Mouse (Mus musculus) cerebellum, adult 2 months (tissue): ENCODE results near the gene Tnc.

Source experiments
- CTCF ChIP-seq: fragments of 200-500 bp; IDR thresholded peaks from 2 replicates; pipeline ENCODE4 v1.5.1; 2011; ENCODE audit warnings: low read depth, mild to moderate bottlenecking, control low read depth, low read length, moderate library complexity, borderline replicate concordance; ENCODE audit not compliant: insufficient read depth
- POLR2A ChIP-seq: fragments of 200-500 bp; IDR thresholded peaks from 2 replicates; pipeline ENCODE4 v1.6.1; 2011; ENCODE audit warnings: low read length, control low read depth, borderline replicate concordance; ENCODE audit not compliant: insufficient read depth

DNA sequence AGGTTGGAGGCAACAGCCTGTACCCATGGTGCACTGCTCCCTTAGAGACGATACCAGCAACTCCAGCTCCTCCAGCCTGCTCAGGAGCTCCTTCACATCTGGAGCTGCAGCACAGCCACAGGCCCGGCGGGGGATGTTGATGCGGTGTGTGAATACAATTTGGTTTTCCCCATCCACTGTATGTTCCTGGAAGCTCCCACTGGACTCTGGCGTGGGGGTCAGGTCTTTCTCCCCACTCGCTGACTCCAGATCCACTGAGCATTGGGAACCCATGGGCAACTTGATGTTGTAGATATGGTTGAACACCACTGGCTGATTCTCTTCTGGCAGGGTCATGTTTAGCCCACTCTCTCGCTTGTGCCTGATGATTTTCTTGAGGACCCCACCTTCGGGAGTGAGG lies 26.7 kb downstream of the Tnc start:
- TF ChIP-seq CTCF = no peak
- no peak for TF ChIP-seq POLR2A
